Mouse (Mus musculus): ENCODE data around the gene Sh3bp5l. TPM values are rescaled to one million over a fixed set of nuclear protein-coding genes. Genes with fewer than 3 reads are reported as not detected.

The Sh3bp5l gene
- total and polyA plus RNA-seq, 3 experiments: 31.7 to 32.8 TPM; not detected in 1

- DNase-seq (ENCODE audit: low read depth, low spot score): no peak
- H3K27ac ChIP-seq (ENCODE audit: control insufficient read depth, low read depth, low read length): no peak overlapping the region
- H3K79me2 ChIP-seq (ENCODE audit: control insufficient read depth, insufficient read depth, low read length, poor library complexity): no peaks in the 10 kb centered on the region
- H3K9me3 ChIP-seq (replicated peaks; ENCODE audit: insufficient read depth, low read length): no peaks in the 10 kb centered on the region
- peaks cover 0 to 30% of the 10 kb centered on the region in 2 experiments; a peak in 3 of 4 replicates for H3K4me1 ChIP-seq (ENCODE audit: control insufficient read depth in 1 of 2, insufficient read depth in 2 of 2, low read length in 2 of 2)
- peaks cover 0 to 4% of the 10 kb centered on the region in 2 experiments; a peak in 1 of 4 replicates for H3K36me3 ChIP-seq (ENCODE audit: control insufficient read depth in 1 of 2, insufficient read depth in 2 of 2, low read length in 2 of 2)
- TF ChIP-seq MYB (IDR thresholded peaks at IDR 0.05; ENCODE audit: low read depth, low read length) (no peak), MXI1 (IDR thresholded peaks at IDR 0.05; ENCODE audit: low read depth, low read length) (no peak), POLR2A (IDR thresholded peaks at IDR 0.05; ENCODE audit: control insufficient read depth in 1 of 2, insufficient read depth in 1 of 2, low read depth in 1 of 2, low read length in 2 of 2, poor library complexity in 1 of 2) (no peak), ZNF384 (IDR thresholded peaks at IDR 0.05; ENCODE audit: low read depth, low read length) (no peak), ZKSCAN1 (IDR thresholded peaks at IDR 0.05; ENCODE audit: low read depth, low read length) (no peak), GATA1 (IDR thresholded peaks at IDR 0.05; ENCODE audit: low read depth, low read length) (no peak), RAD21 (IDR thresholded peaks at IDR 0.05; ENCODE audit: low read depth, low read length) (no peak), USF2 (IDR thresholded peaks at IDR 0.05; ENCODE audit: borderline replicate concordance in 1 of 2, insufficient read depth in 1 of 2, low read depth in 1 of 2, low read length in 2 of 2) (no peak), POLR2AphosphoS5 (IDR thresholded peaks at IDR 0.05; ENCODE audit: borderline replicate concordance, low read depth, low read length) (no peak), ETS1 (IDR thresholded peaks at IDR 0.05; ENCODE audit: low read depth, low read length) (no peak), RCOR1 (IDR thresholded peaks at IDR 0.05; ENCODE audit: low read depth, low read length) (no peak), USF1 (IDR thresholded peaks at IDR 0.05; ENCODE audit: low read depth, low read length) (no peak), BHLHE40 (IDR thresholded peaks at IDR 0.05; ENCODE audit: borderline replicate concordance, low read depth, low read length) (no peak)
- H3K9ac ChIP-seq (ENCODE audit: control insufficient read depth, low read depth, low read length, poor library complexity, severe bottlenecking): no peak overlapping the region
- no peaks in the 10 kb centered on the region for H3K27me3 ChIP-seq (ENCODE audit: control insufficient read depth in 1 of 2, insufficient read depth in 2 of 2, low read length in 2 of 2)
- H3K4me3 ChIP-seq (ENCODE audit: control insufficient read depth in 1 of 2, insufficient read depth in 1 of 2, low read depth in 2 of 2, low read length in 2 of 2): no peak overlapping the region
Measured at GRCm38 (mm10) chr11:58382471-58382870, 51.9 kb downstream of the Sh3bp5l start.

Other genes starting within 250 kb of the Sh3bp5l start
- 0.12 and 0.23 TPM in 2 replicates for gene Gm12248, start 237.6 kb upstream of the Sh3bp5l start, total RNA-seq (2012; rRNA removed)
- under 1 TPM in 1 of 2 experiments, not detected in 1; 0.65 TPM for gene Gm12248, start 237.6 kb upstream of the Sh3bp5l start, polyA plus RNA-seq (2012; ENCODE audit: insufficient read depth in 1 of 2, insufficient read length in 2 of 2, low read depth in 1 of 2, low replicate concordance in 2 of 2, missing spikeins in 1 of 2)
- gene Cnot8, start 226.6 kb upstream of the Sh3bp5l start, total RNA-seq (2012; rRNA removed): 70.3 and 73.3 TPM in 2 replicates
- gene Cnot8, start 226.6 kb upstream of the Sh3bp5l start, polyA plus RNA-seq (2012; ENCODE audit: insufficient read depth in 1 of 2, insufficient read length in 2 of 2, low read depth in 1 of 2, low replicate concordance in 2 of 2, missing spikeins in 1 of 2): 10 to 100 TPM in 1 of 2 experiments, not detected in 1; 52.9 TPM
- gene Gemin5, start 162.2 kb upstream of the Sh3bp5l start, total RNA-seq (2012; rRNA removed): 68.7 and 71.9 TPM in 2 replicates
- 10 to 100 TPM; 46.5 to 52.5 TPM for gene Gemin5, start 162.2 kb upstream of the Sh3bp5l start, polyA plus RNA-seq (2012; ENCODE audit: insufficient read depth in 1 of 2, insufficient read length in 2 of 2, low read depth in 1 of 2, low replicate concordance in 2 of 2, missing spikeins in 1 of 2)
- 187 TPM in 2 replicates for gene Mrpl22, start 159.1 kb upstream of the Sh3bp5l start, total RNA-seq (2012; rRNA removed)
- 100 to 1,000 TPM in 1 of 2 experiments, not detected in 1; 144 TPM for gene Mrpl22, start 159.1 kb upstream of the Sh3bp5l start, polyA plus RNA-seq (2012; ENCODE audit: insufficient read depth in 1 of 2, insufficient read length in 2 of 2, low read depth in 1 of 2, low replicate concordance in 2 of 2, missing spikeins in 1 of 2)
- gene Igtp, start 131.2 kb upstream of the Sh3bp5l start, total RNA-seq (2012; rRNA removed): 2.9 and 3.7 TPM in 2 replicates
- 1 to 10 TPM in 1 of 2 experiments, not detected in 1; 3.6 TPM for gene Igtp, start 131.2 kb upstream of the Sh3bp5l start, polyA plus RNA-seq (2012; ENCODE audit: insufficient read depth in 1 of 2, insufficient read length in 2 of 2, low read depth in 1 of 2, low replicate concordance in 2 of 2, missing spikeins in 1 of 2)
- 0.49 and 1.1 TPM in 2 replicates for gene Irgm2, start 131.1 kb upstream of the Sh3bp5l start, total RNA-seq (2012; rRNA removed)
- gene Irgm2, start 131.1 kb upstream of the Sh3bp5l start, polyA plus RNA-seq (2012; ENCODE audit: insufficient read depth in 1 of 2, insufficient read length in 2 of 2, low read depth in 1 of 2, low replicate concordance in 2 of 2, missing spikeins in 1 of 2): 1 to 10 TPM in 1 of 2 experiments, not detected in 1; 1.1 TPM
- gene 4930438A08Rik, start 55.9 kb upstream of the Sh3bp5l start, total RNA-seq (2012; rRNA removed): not detected in 2 replicates
- not detected for gene 4930438A08Rik, start 55.9 kb upstream of the Sh3bp5l start, polyA plus RNA-seq (2012; ENCODE audit: insufficient read depth in 1 of 2, insufficient read length in 2 of 2, low read depth in 1 of 2, low replicate concordance in 2 of 2, missing spikeins in 1 of 2)
- 16.0 and 25.7 TPM in 2 replicates for gene Zfp692, start 23.7 kb upstream of the Sh3bp5l start, total RNA-seq (2012; rRNA removed)
- 10 to 100 TPM in 1 of 2 experiments, not detected in 1; 38.0 TPM for gene Zfp692, start 23.7 kb upstream of the Sh3bp5l start, polyA plus RNA-seq (2012; ENCODE audit: insufficient read depth in 1 of 2, insufficient read length in 2 of 2, low read depth in 1 of 2, low replicate concordance in 2 of 2, missing spikeins in 1 of 2)
- 27.2 and 39.5 TPM in 2 replicates for gene Zfp672, start 385 bp upstream of the Sh3bp5l start, total RNA-seq (2012; rRNA removed)
- gene Zfp672, start 385 bp upstream of the Sh3bp5l start, polyA plus RNA-seq (2012; ENCODE audit: insufficient read depth in 1 of 2, insufficient read length in 2 of 2, low read depth in 1 of 2, low replicate concordance in 2 of 2, missing spikeins in 1 of 2): 10 to 100 TPM in 1 of 2 experiments, not detected in 1; 22.6 TPM
- gene Lypd8, start 48.3 kb downstream of the Sh3bp5l start, total RNA-seq (2012; rRNA removed): 0.19 TPM in 1 of 2 replicates, not detected in the other
- gene Lypd8, start 48.3 kb downstream of the Sh3bp5l start, polyA plus RNA-seq (2012; ENCODE audit: insufficient read depth in 1 of 2, insufficient read length in 2 of 2, low read depth in 1 of 2, low replicate concordance in 2 of 2, missing spikeins in 1 of 2): under 1 TPM in 1 of 2 experiments, not detected in 1; 0.31 TPM
- gene 1810065E05Rik, start 90.4 kb downstream of the Sh3bp5l start, total RNA-seq (2012; rRNA removed): not detected in 2 replicates
- not detected for gene 1810065E05Rik, start 90.4 kb downstream of the Sh3bp5l start, polyA plus RNA-seq (2012; ENCODE audit: insufficient read depth in 1 of 2, insufficient read length in 2 of 2, low read depth in 1 of 2, low replicate concordance in 2 of 2, missing spikeins in 1 of 2)
- not detected in 2 replicates for gene Gm12253, start 101.8 kb downstream of the Sh3bp5l start, total RNA-seq (2012; rRNA removed)
- 100 to 1,000 TPM in 1 of 2 experiments, not detected in 1; 109 TPM for gene Gm12253, start 101.8 kb downstream of the Sh3bp5l start, polyA plus RNA-seq (2012; ENCODE audit: insufficient read depth in 1 of 2, insufficient read length in 2 of 2, low read depth in 1 of 2, low replicate concordance in 2 of 2, missing spikeins in 1 of 2)
- gene Lypd9, start 122.2 kb downstream of the Sh3bp5l start, total RNA-seq (2012; rRNA removed): not detected in 2 replicates
- not detected for gene Lypd9, start 122.2 kb downstream of the Sh3bp5l start, polyA plus RNA-seq (2012; ENCODE audit: insufficient read depth in 1 of 2, insufficient read length in 2 of 2, low read depth in 1 of 2, low replicate concordance in 2 of 2, missing spikeins in 1 of 2)
- not detected in 2 replicates for gene Olfr30, start 131.5 kb downstream of the Sh3bp5l start, total RNA-seq (2012; rRNA removed)
- gene Olfr30, start 131.5 kb downstream of the Sh3bp5l start, polyA plus RNA-seq (2012; ENCODE audit: insufficient read depth in 1 of 2, insufficient read length in 2 of 2, low read depth in 1 of 2, low replicate concordance in 2 of 2, missing spikeins in 1 of 2): not detected
- not detected in 2 replicates for gene Olfr332, start 161.8 kb downstream of the Sh3bp5l start, total RNA-seq (2012; rRNA removed)
- not detected for gene Olfr332, start 161.8 kb downstream of the Sh3bp5l start, polyA plus RNA-seq (2012; ENCODE audit: insufficient read depth in 1 of 2, insufficient read length in 2 of 2, low read depth in 1 of 2, low replicate concordance in 2 of 2, missing spikeins in 1 of 2)
- gene Olfr331, start 171.8 kb downstream of the Sh3bp5l start, total RNA-seq (2012; rRNA removed): not detected in 2 replicates
- not detected for gene Olfr331, start 171.8 kb downstream of the Sh3bp5l start, polyA plus RNA-seq (2012; ENCODE audit: insufficient read depth in 1 of 2, insufficient read length in 2 of 2, low read depth in 1 of 2, low replicate concordance in 2 of 2, missing spikeins in 1 of 2)
- gene Olfr330, start 204.1 kb downstream of the Sh3bp5l start, total RNA-seq (2012; rRNA removed): not detected in 2 replicates
- not detected for gene Olfr330, start 204.1 kb downstream of the Sh3bp5l start, polyA plus RNA-seq (2012; ENCODE audit: insufficient read depth in 1 of 2, insufficient read length in 2 of 2, low read depth in 1 of 2, low replicate concordance in 2 of 2, missing spikeins in 1 of 2)
- gene Olfr329-ps, start 215.7 kb downstream of the Sh3bp5l start, total RNA-seq (2012; rRNA removed): not detected in 2 replicates
- gene Olfr329-ps, start 215.7 kb downstream of the Sh3bp5l start, polyA plus RNA-seq (2012; ENCODE audit: insufficient read depth in 1 of 2, insufficient read length in 2 of 2, low read depth in 1 of 2, low replicate concordance in 2 of 2, missing spikeins in 1 of 2): not detected
- 0.04 and 0.07 TPM in 2 replicates for gene Olfr328, start 224.9 kb downstream of the Sh3bp5l start, total RNA-seq (2012; rRNA removed)
- gene Olfr328, start 224.9 kb downstream of the Sh3bp5l start, polyA plus RNA-seq (2012; ENCODE audit: insufficient read depth in 1 of 2, insufficient read length in 2 of 2, low read depth in 1 of 2, low replicate concordance in 2 of 2, missing spikeins in 1 of 2): not detected
- not detected in 2 replicates for gene Olfr224, start 239.8 kb downstream of the Sh3bp5l start, total RNA-seq (2012; rRNA removed)
- gene Olfr224, start 239.8 kb downstream of the Sh3bp5l start, polyA plus RNA-seq (2012; ENCODE audit: insufficient read depth in 1 of 2, insufficient read length in 2 of 2, low read depth in 1 of 2, low replicate concordance in 2 of 2, missing spikeins in 1 of 2): not detected
- not detected in 2 replicates for gene Olfr325, start 247.0 kb downstream of the Sh3bp5l start, total RNA-seq (2012; rRNA removed)
- gene Olfr325, start 247.0 kb downstream of the Sh3bp5l start, polyA plus RNA-seq (2012; ENCODE audit: insufficient read depth in 1 of 2, insufficient read length in 2 of 2, low read depth in 1 of 2, low replicate concordance in 2 of 2, missing spikeins in 1 of 2): not detected